Mouse (Mus musculus): ENCODE data around the gene Klhl3. TPM values are rescaled to one million over a fixed set of nuclear protein-coding genes. Genes with fewer than 3 reads are reported as not detected.

Gene Klhl3
- polyA plus RNA-seq, 1 experiment, result not detected

DNA sequence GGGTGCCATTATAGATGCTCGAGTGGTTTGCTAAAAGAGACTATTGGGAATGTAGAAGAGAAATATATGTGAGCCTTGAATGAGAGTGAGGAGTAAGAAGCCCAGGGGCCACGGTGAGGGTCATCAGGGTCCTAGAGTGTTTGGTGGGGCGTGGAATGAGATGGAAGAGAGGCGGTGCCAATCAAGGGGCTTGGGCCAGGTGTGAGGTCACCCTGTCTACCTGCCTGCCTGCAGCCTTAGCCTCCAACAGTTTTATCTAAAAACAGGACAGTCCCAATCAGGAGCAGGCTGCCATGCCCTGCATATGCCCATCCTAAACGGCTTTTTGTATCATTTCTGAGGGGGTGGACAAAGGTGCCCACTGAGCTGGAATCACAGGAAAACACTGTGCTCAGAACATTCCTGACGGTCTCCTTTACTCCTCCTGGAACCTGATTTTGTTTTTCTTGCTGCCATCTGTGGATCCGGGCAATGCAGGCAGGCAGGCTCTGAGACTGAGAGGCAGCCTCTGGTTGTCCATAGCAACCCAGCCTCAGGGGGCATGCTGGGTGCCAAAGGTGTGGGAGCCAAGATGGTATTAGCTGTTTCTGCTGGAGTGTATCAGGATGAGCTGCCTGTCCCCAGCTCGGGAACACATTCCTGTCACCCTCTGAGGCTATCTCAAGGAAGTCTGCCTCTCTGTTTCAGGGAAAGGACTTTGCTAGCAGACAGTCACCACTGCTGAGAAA, 89.5 kb downstream of the Klhl3 start:
- TF ChIP-seq GATA1 (IDR thresholded peaks at IDR 0.05; ENCODE audit: low read length), result no peak

DNA sequence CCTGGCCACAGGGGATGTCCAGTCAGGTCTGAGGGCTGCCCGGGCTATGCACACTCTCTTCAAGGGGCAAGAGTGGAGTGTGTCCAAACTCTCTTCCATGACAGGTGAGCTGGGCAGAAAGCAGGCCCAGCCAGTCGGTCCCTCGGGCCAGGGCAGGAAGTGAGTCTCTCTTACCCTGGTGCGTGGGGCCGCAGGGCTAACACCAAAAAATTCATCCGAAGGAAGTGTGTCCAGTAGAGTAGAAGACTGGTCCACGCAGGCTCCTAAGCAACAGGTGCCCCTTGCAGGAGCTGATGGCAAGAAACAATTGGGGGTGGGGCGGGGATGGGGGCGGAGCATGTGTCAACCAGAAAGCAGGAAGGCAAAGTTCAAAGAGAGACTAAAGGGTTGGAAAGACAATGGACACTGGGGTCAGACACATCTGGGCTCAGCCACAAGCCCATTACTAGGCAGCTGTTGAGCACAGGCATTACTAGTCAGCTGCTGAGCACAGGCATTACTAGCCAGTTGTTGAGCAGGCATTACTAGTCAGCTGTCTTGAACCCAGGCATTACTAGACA, 90.3 kb downstream of the Klhl3 start:
- TF ChIP-seq GATA1 (IDR thresholded peaks at IDR 0.05; ENCODE audit: low read length), result no peak

DNA sequence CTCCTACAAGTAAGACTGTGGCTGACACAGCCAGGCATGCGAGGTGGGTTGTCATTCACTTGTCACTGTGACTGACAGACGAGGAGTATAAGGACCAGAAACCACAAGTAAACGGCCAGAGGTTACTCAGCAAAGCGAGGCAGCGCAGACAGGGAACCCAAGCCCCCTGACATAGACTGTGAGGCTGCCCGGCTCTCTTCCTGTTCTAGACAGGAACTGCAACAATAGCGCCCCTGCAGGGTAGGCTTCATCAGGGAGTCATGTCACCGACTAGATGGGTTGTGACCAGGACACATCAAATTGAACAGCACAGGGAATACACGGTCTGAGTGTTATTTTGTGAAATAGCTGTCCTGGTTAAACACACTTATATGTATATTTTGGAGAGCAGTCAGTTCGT, 93.0 kb downstream of the Klhl3 start:
- TF ChIP-seq GATA1 (IDR thresholded peaks at IDR 0.05; ENCODE audit: low read length), result no peak

GRCm38 (mm10) chr13:58017298-58017697, 96.1 kb downstream of the Klhl3 start:
- TF ChIP-seq GATA1 (IDR thresholded peaks at IDR 0.05; ENCODE audit: low read length), result no peak

GRCm38 (mm10) chr13:58012067-58012925, 101.1 kb downstream of the Klhl3 start:
- no peak for TF ChIP-seq GATA1 (IDR thresholded peaks at IDR 0.05; ENCODE audit: low read length)

GRCm38 (mm10) chr13:58011526-58011925, 101.9 kb downstream of the Klhl3 start:
- TF ChIP-seq GATA1 (IDR thresholded peaks at IDR 0.05; ENCODE audit: low read length), result no peak

DNA sequence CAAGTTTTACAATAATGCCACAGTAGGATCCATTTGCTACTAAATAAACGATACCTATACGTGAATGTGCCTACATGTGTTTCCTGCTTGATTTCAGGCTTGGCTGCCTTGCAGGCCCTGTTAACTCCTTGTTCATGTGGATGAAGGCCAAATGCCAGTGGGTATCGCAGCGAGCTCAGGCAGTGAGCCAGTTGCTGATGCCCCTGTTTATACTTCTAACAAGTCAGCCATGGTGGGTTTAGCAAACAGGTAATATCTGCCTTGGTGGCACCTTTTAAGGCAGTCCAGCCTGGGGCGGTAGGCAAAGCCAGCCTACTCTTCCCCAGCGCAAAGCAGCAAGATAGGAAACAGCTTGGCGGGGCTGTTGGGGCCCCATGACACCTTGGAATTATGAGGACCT, 103.0 kb downstream of the Klhl3 start:
- no peak for TF ChIP-seq GATA1 (IDR thresholded peaks at IDR 0.05; ENCODE audit: low read length)

GRCm38 (mm10) chr13:58009275-58009674, 104.1 kb downstream of the Klhl3 start:
- no peak for TF ChIP-seq GATA1 (IDR thresholded peaks at IDR 0.05; ENCODE audit: low read length)

GRCm38 (mm10) chr13:58008038-58008364, 105.4 kb downstream of the Klhl3 start:
- no peak for TF ChIP-seq GATA1 (IDR thresholded peaks at IDR 0.05; ENCODE audit: low read length)

- TF ChIP-seq GATA1 (IDR thresholded peaks at IDR 0.05; ENCODE audit: low read length), result no peak
Measured at GRCm38 (mm10) chr13:58007256-58008037, 105.9 kb downstream of the Klhl3 start.

DNA sequence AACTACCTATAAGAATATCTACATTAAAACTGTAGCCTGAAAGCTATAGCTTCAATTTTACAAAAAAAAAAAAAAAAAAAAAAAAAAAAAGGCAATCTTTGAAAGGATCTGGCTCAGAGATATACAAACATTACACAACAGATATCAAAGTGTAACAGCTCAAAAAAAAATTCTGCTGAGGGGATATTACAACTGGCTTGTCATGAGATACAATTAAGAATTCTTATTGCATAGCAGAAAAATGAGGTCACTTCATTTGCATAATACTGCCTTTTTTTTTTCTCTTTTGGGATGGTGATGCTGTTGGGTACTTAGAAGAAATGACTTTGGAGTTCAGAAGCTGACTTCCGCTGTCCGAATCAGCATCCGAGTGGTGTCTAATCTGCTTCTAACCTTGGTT, 111.6 kb downstream of the Klhl3 start:
- no peak for TF ChIP-seq GATA1 (IDR thresholded peaks at IDR 0.05; ENCODE audit: low read length)

DNA sequence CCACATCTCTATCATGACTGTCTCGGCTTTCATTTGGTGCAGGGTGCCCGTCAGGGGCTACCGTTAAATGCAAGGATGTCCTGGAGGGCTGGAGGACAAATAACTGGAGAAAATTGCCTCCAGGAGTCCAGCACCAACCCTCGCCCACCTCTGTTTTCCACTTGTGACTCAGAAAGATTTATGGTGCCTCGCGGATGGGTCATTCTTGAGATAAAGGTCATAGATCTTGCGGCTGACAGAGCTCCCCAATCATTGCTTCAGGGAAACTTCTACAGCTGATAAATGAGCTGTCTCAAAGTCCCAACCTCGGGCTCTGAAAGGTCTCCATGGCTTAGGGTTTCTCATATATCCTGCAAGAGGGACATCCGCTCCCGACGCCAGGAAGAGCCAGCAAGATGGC, 116.9 kb downstream of the Klhl3 start:
- TF ChIP-seq GATA1 (IDR thresholded peaks at IDR 0.05; ENCODE audit: low read length), result no peak

- no peak for TF ChIP-seq GATA1 (IDR thresholded peaks at IDR 0.05; ENCODE audit: low read length)
Measured at GRCm38 (mm10) chr13:57995864-57996263, 117.5 kb downstream of the Klhl3 start.

DNA sequence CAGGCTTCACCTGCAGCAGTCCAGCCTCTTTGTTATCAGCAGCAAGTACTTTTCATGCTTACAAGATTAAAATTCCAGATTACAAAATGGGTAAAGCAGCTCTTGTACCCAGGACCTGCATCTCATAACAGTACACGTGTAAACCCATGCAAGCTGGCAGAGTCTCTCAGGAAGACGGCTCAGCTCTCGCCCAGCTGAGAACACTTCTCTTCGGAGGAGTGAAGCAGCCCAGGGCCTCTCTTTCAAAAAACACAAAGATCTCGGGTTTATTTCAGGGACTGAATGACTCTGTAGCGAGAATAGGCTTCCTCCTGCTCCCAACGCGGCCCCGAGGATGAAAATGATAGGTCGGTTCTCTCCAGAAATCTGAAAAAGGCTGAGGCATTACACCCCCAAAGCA, 128.8 kb downstream of the Klhl3 start:
- no peak for TF ChIP-seq GATA1 (IDR thresholded peaks at IDR 0.05; ENCODE audit: low read length)

GRCm38 (mm10) chr13:57984163-57984562, 129.2 kb downstream of the Klhl3 start:
- TF ChIP-seq GATA1 (IDR thresholded peaks at IDR 0.05; ENCODE audit: low read length), result no peak

GRCm38 (mm10) chr13:57983330-57983729, 130.1 kb downstream of the Klhl3 start:
- no peak for TF ChIP-seq GATA1 (IDR thresholded peaks at IDR 0.05; ENCODE audit: low read length)
